Mouse (Mus musculus): Measurements from ENCODE around the gene Exd2.

Gene Exd2

DNA sequence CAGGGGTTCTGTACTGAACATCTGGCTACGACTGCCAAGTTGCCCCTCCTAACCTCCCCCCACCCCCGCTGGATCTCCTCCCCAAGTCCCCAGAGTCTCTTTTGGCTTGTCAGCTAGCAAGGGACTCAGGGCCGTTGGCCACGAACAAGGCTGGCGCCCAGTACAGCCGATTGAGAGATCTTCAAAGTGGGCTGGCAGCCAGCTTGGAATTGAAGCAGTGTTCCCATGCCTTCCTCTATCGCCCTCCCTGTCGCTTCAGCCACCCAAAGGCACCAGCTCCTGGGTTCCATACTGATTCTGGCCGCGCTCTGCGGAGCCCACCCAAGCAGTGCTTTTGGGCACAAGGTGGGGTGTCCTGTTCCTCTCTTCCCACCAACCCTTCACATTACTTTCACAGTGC is 86.8 kb downstream of the Exd2 start:
- DNase-seq (ENCODE audit: low spot score in 2 of 2) = no peak
